Mouse (Mus musculus) cerebellum, adult 18-20 months (tissue): ENCODE results near the gene Gm28998.
"Not testable (repeated sequence)": the region's sequence is repeated elsewhere in the genome, so short reads cannot be mapped to it uniquely, and the experiment has no call there.

Experiments used
- DNase-seq, 2 experiments: peaks; one replicate each; pipeline ENCODE4 v3.0.0; 2021

Gm28998 gene

GRCm38 (mm10) chrY:7253487-7253886 is at the start of gene Gm28998:
Gene Gm28998, plus strand, starts transcription at chrY:7253787.
- DNase-seq = not testable (repeated sequence)
